Mouse (Mus musculus) bone marrow macrophage, adult 2 months (primary cell): ENCODE data around the gene Ctxn1.

Experiments
- CTCF ChIP-seq: IDR thresholded peaks from 2 replicates; pipeline ENCODE4 v1.5.1; 2012; ENCODE audit warnings: low read depth, mild to moderate bottlenecking, low read length, moderate library complexity
- POLR2A ChIP-seq: IDR thresholded peaks from 2 replicates; pipeline ENCODE4 v1.6.1; 2012; ENCODE audit warnings: mild to moderate bottlenecking, low read depth, low read length, borderline replicate concordance

- TF ChIP-seq CTCF (no peak), POLR2A (no peak)
Observed at GRCm38 (mm10) chr8:4216791-4217621, 42.1 kb downstream of the Ctxn1 start, which contains the start of gene Prr36.
